Mouse (Mus musculus) layer of hippocampus, adult 9-10 months (tissue): Measurements from ENCODE around the gene Prdm2.

Experiments
- DNase-seq: peaks from one replicate; pipeline ENCODE4 v3.0.0; 2022; ENCODE audit warnings: low spot score

The Prdm2 gene

DNA sequence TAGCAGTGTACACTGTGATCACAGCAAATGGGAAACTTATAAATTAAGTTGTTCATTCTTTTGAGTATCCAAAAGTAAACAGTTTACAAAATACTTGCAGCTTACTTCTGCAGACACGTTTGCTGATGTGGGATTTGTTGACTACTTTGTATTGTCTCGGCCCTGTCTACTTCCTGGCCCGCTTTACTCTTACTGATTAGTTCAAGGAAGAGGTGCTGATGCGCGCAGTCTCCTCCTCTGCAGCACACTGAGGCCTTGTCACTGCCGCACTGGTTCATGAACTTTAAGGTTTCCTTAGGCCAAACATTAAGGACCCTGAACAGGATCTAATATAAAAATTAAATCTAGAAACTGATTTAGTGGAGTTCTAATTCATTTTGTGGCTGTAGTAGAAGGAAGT lies 58.2 kb downstream of the Prdm2 start:
- no peak for DNase-seq

DNA sequence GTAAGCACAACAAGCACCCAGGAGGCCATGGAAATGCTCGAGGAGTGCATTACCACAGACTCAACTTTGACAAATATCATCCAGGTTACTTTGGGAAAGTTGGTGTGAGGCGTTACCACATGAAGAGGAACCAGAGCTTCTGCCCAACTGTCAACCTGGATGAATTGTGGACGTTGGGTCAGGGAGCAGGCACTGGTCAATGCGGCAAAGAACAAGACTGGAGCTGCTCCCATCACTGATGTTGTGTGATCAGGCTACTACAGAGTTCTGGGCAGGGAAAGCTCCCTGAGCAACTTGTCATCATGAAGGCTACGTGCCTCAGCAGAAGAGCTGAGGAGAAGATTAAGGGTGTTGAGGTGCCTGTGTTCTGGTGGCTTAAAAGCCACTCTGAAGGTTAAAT lies 60.2 kb downstream of the Prdm2 start:
- no peak for DNase-seq

DNA sequence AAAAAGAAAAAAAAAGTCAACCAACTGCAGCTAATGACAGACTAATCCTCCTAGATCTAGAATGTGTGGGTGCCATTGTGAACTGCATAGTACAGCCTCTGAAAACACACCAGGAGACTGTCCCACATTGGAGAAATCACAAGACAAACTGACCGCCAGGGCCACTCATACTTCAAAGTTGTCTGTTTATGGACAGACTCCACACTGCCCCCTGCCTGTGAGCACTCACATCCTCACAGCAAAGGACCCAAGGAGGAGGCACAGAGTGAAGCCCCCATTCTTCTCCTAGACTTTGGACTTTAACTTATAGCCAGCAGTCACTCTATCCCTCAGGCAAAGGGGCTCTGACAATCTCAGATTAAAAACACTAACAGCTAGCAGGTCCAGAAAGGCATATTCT lies 61.5 kb downstream of the Prdm2 start:
- DNase-seq = no peak

DNA sequence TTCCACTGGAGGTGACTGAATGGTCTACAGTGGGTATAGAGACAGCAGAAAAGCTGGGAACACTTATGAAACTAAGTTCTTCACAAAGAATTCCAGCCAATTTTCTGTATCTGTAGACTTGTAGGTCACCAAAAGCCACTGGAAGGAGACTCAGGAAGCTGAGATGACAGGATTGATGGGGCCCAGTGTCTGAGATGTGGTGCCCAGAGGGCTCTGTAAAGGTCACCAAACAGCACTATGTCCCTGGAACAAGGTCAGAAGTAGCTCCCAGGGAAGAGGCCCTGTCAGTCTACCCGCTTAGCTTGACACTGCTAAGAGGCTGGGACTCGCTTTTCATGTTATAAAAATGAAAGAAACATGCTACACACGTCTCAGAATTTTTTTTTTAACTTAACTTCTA lies 65.1 kb downstream of the Prdm2 start:
- DNase-seq = no peak

DNA sequence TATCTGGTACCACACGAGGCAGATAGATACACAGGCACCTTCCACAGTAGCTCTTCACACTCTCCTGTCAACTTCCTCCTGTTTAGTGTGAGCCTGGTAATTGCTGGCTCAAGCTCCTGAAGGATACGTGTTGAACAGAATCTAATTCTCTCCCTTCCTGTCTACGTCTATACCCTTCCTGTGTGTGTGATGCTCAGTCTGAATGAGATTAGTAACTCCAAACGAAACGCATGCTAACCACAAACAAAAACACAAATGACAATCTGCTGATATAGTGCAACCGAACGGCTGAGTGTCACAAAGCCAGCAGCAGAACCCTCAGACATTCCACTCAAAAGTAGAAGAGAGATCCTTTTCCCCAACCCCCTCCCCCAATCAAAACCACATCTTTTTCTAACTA lies 69.2 kb downstream of the Prdm2 start:
- DNase-seq = no peak

DNA sequence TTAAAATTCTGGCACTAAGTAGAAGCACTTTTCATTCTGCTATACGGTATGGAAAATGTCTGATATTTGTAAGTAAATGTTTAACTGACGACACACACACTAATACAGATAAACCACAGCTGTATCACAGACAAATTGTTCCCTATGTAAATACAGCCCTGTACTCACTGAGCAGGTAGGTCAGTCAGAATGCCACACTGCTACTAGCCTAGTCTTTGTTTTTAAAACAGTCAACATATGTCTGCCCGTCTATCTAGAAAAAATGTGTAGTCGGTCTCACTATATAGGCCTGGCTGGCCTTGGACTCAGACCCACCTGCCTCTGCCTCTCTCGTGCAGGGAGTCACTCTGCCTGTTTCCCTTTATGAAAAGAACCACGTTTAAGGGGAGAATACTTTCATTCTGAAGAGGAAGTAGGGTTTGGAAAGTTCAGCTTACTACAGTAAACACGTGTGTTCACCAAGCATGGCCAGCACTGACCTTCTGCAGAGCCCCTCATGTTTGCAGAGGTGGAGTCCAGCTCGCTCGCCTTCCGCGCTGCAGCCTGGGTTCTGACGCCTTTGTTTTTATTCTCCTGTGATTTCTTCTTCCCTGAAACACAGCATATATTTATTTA lies 71.0 kb downstream of the Prdm2 start:
- DNase-seq = no peak

DNA sequence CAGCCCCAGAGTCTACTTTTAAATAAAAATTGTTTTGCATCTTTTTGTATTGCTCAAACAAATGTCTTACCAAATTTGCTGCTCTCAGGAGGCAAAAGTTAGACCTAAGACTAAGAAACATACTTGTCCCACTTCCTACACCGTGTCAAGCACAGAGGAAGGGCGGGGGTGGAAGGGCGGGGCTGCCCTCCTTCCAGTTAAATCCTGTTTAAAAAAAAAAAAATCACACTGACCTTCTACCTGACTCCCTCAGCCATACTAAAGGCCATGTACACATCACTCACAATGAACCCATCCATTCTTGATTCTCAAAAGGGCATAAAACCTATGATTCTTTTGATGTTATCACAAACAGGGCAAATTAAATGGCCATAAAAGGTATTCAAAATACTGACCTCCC lies 71.9 kb downstream of the Prdm2 start:
- DNase-seq = no peak

DNA sequence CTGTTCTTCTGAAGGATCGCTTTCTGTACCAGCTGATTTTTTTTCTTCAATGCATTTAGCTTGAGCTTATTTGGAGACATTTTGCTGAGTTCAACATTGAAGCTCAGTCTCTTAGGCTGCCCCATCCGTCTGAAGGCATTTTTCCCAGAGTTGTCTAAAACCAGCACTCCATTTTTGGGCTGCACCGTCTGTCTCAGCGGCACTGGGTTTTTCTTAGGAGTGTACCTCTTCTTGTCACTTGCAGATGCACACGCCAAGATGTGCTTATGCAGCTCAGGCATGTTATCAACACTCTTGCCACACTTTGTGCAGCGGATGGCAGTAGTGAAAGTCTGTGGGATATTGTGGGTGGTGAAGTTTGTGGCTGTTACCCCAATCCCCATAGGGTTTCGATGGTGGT lies 80.4 kb downstream of the Prdm2 start:
- DNase-seq = no peak

DNA sequence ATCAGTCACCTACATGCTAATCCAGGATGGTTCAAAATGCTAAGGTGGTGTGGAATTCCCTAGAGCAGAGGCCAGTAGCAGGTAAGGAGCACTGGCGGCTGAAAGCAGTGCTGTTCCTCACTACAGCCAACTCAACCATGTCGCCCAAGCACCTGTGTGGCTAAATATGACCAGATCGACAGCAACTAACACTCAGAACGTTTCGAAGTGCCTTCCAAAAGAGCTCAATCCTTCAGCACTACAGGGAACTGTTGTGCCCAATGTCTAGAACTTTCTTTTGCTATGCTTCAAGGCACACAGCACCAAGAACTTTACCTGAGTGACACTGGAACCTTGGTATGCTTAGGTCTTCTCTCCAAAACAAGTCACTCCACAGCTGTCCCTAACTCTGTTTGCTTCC lies 82.4 kb downstream of the Prdm2 start:
- DNase-seq = no peak

DNA sequence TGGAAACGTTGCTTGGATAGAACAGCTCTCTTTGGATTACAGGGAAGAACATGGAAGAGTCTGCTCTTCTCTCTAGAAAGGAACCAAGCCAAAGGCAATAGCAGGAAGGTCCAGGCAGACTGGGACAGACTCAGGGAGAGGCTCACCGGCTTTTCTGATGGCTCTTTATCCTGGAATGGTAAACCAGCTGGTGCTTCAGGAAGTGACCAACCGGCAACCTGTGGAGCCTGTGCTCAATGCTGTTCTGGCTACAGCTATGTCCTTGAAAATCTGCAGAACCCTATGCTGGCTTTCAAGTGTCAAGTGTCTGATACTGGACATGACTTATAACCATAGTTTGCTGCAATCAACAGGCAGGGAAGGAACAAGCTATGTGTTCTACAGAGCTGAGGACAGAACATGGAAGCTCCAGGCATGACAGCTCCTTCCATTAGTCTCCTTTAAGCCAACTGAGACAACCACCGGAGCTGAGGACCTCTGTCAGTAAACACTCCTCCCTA lies 83.5 kb downstream of the Prdm2 start:
- no peak for DNase-seq

DNA sequence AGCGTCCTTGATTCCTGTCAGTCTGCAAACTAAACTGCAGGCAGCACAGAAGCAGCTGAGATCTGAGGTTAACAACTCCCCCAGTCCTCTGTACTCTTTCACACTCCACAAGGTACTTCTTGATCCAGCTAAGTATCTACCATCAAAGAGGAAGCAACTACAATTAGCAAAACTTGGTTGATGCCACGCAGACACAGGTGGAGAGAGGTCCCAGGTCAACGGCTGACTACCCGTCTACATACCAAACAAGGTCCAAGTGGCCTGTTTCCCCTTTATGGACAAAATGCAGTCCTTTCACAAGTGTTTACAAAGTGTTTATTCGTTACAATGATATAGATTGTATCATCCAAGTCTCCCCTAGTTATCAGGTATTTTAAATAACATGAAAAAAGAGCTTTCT lies 85.6 kb downstream of the Prdm2 start:
- DNase-seq = no peak

DNA sequence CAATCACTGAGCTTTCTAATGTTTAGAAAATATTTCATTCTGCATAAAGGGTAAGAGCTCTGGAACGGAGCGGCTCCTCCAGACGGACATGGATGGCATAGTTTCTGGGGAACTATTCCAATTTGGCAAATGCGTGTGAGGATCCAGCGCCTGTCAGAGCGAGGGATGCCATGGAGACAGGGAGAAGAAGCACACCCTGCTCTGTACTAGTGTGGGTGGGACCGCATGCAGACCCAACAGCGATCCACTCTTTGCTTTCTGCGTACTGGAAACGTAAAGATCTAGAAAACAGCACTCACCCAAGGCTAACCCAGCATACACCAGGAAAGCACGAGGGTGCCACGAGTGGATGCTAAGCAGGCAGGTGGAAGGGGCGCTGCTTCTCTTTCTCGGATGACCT lies 86.3 kb downstream of the Prdm2 start:
- peak; percentile 40 for DNase-seq

DNA sequence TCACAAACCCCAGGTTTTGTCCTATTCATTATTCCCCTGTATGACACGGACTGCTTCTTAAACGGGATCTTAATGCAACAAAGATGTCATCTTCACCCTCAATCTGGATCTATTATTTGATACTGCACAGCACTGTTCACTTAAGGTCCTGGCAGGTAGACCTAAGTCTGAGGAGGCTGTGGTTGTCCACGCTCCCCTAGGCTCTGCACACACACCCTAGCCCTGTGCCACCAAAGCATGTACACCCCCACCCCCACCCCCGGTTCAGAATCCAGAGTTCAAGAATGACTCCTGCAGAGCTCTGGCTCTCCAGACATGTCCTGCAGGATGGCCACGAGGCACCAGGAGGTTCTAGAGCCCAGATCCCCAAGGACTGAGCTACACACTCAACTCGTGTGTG lies 87.5 kb downstream of the Prdm2 start:
- DNase-seq = no peak

DNA sequence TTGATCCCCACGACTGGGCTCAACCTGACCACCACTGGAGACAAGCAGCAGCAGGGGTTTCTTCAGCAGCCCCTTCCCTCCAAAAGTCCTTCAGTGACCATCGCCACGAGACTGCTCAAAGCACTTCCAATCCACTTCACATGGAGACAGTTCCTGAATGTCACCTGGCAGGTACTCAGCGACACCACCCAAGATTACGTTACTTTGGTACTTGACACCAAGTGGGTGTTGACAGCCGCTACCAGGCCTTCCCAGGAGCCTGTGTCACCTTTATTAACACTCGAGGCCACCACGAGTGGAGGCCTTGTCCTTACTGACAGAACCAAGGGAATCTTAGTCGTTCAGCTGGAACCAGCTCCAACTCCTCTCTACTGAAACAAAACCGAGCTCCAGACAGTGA lies 89.8 kb downstream of the Prdm2 start:
- DNase-seq = no peak

DNA sequence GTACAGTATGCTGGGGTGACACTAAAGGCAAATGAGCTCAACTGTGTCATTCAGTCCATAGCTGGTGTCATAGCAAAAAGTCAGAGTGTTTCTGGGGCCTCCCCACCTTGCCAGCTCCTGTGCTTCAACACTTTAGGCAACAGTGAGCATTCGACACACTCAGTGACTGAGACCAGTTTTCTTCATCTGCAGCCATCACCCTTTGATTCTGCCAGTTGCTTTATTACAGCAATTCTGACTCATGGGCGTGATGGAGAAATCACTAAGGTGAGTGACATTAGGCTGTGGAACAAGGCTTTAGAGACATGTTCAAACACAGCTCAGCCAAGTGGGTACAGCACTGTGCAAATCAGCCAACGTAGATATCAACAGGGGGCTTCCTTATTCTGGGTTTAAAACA lies 91.6 kb downstream of the Prdm2 start:
- no peak for DNase-seq

DNA sequence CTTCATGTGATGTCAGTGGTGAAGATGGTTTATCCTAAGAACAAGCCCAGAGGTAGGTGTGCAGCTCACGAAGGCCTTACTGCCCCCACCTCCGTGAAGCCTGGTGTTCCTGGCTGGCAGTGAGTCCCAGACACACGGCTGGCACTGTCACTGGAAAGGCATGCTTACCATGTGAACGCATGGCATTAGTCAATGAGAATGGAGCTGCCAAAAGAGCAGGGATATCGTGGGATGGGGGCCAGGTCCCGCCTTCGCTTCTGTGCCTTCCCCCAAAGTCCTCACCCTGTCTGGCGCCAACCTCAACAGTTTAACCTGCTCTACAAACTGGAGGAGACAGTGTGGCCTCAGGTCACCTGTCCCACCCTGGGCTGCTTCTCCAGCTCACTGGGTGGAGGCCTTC lies 92.8 kb downstream of the Prdm2 start:
- no peak for DNase-seq

DNA sequence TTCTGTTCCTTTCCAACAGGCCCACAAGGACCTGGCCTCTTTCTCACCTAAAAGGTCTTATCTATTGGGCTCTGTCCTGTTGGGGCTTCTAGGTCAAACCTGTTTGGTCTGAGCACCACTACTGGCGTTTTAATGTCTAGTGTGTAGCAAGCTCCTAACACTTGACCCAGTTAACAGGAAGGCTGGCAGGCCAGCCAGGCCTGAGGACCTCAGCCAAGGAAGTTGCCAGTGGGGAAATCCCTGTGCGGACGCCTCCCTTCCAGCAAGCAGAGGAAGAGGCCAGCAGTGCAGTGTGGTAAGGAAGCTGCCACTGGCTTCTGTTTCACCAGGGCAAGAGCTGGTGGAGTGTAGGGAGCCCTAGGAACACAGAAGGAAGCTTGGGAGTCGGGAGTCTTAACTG lies 94.0 kb downstream of the Prdm2 start:
- DNase-seq = no peak

DNA sequence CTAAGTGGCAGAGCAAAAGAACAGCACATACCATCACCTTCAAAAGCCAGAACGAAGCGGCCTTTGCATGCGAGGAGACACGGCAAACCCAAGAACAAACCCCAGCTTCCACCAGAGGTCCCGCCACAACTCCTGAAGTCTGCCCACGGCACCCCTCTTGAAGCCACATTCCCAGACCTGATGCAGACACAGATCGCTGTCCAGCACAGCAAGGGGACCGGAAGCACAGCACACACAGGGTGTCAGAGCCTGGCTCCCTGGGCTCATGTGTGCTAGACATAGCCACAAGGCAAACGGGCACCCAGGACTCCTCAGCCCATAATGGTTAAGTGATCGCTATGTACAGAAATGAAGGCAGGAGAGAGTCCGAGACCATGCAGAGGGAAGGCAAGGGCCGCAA lies 96.9 kb downstream of the Prdm2 start:
- no peak for DNase-seq

DNA sequence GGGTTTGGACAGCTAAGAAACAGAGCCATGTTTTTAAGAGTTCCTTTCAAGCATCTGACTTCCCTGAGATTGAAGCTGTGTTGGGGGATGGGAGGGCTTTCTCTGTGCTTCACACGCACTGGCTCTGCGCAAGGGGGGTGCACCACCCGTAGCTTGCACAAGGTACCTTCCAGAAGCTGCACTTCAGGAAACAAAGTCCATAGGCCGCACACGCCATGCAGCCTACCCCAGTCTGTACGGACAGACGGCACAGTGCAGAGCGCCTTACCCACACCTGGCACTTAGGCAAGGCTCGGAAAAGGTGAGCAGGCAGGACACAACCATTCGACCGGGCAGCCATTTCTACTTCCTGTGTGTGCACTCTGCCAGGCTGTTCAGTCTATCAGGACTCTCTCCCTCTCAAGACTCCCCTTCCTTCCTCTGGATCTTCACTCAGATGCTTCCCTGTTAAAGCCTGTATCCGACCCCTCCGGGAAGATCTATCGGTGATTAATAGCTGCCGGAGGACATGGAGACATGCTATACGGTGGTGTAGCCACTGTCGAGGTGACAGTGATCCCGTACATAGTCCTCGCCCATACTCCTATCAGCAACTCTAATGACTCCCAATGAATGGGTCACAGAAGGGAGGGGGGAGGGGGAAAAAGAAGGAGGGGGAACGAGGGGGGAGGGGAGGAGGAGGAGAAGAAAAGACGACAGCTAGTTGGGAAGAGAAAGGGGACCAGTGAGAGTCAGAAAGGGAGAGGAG lies 98.4 kb downstream of the Prdm2 start:
- no peak for DNase-seq

DNA sequence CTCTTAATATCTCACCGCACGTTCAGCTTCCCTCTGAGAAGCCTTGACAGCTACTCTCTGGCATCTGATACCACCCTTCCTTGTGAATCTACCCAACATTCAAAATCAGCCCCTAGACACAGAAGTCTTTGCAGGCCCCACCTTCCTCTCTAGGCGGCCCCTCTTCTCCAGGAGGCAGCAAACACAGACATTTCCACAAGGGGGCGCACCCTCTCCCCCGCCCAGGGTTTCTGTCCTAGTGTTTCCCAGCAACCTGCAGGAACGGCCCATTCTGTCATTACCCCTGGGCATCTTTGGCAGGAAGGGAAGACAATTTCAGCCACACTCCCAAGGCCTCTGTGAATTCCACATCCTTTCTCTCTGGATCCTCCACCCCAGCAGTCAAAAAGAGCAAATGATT lies 99.8 kb downstream of the Prdm2 start:
- no peak for DNase-seq

DNA sequence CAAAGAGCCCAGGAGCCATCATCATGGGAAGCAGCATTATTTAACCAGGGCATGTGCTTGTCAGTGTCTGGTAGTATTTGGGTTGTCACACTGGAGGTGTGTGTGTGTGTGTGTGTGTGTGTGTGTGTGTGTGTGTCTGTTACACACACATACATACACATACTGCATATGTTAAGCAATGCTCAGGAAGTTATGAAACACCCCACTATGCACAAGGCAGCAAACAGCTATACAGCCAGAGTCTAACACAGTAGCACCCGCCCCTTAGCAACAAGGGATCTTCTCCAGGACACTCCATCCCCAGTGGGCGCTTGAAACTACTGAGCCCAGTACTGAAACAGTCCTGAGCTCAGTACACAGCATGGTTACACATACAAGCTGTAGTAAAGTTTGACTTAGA lies 100.4 kb downstream of the Prdm2 start:
- DNase-seq = no peak

DNA sequence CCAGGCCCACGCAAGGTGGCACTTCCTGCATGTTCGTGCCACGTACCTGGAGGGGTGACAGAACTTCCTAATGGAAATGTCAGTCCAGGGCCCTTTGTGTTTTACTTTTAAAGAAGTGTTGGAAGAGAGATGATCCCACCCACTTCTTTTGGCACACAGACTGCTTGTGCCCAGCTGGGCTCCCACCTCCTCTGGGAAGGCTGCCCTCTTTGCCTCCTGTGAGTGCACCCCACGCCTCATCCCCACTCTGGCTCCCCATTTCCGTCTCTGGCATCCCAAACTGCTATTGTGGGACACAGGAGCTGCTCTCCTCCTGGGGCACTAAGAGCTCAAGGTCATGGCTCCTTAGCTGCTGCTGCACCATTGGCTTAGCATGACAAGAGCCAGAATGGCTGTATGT lies 100.9 kb downstream of the Prdm2 start:
- peak; percentile 18 for DNase-seq

DNA sequence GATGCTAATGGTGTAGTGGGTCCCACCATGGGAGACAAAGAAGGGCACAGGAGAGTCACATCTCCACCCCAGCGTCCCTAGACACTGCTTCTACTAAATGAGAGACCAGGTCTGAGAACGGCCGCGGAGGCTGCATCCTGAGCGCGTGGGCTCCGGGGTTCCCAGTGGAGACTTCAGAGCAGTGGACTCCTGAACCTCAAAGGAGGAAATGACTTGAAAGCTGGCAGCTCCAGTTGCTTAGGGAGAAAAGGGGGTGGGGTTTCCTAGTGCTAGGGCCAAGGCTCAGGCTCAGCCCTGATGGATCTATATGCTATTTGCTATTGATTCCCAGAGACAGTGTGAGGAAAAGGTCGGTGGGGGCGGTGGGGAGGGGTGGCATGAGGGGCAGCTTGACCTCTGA lies 104.2 kb downstream of the Prdm2 start:
- no peak for DNase-seq

DNA sequence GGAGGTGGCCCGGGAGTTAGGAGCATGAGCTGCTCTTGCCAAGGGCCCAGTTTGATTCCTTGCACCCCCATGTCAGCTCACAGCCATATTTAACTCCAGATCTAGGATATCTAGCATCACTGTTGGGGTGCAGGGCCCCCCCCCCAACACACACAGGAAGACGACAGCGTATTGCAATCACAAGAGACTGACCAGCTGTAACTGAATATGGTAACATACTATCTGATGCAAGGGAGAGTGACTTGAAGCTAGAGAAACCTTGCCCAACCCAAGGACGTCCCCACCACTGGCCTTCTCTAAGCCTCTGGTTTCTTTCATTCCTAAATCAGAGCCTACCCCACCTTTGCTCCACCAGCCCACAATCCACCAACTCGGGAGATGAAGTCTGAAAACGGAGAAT lies 105.8 kb downstream of the Prdm2 start:
- DNase-seq = no peak
